Mouse (Mus musculus): ENCODE data around the gene Tmem91.

The Tmem91 gene

GRCm38 (mm10) chr7:25670096-25670495, 4.9 kb downstream of the Tmem91 start:
- DNase-seq (ENCODE audit: low spot score) = no peak

GRCm38 (mm10) chr7:25669631-25670030, 5.3 kb downstream of the Tmem91 start:
- no peak for DNase-seq (ENCODE audit: low spot score)

GRCm38 (mm10) chr7:25669158-25669557, 5.8 kb downstream of the Tmem91 start:
- DNase-seq (ENCODE audit: low spot score) = no peak

DNA sequence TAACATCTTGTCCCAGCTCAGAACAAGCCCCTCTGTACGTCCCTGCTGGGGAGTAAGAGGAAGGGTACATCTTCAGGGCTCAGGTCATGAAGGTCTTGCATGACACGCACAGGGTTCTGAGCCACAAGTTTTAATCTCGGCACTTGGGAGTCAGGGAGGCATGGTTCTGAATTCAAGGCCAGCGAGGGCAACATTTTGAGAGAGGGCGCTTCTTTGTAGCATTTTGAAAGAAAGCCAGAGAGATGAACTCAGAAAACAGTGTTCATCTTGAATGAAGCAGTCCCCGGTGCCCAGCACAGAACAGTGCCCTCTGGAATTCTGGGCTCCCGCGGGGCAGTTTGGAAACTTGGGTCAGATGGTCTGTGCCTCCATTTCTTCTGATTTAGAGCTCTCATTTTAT, 8.6 kb downstream of the Tmem91 start:
- DNase-seq (ENCODE audit: low spot score) = no peak

- DNase-seq (ENCODE audit: low spot score) = peak; percentile 97
Measured at GRCm38 (mm10) chr7:25658657-25659472, 16.1 kb downstream of the Tmem91 start, which contains the start of the genes Bckdha and Exosc5. Gene Bckdha, minus strand, starts transcription at chr7:25658981. Gene Exosc5, plus strand, starts transcription at chr7:25659164.

DNA sequence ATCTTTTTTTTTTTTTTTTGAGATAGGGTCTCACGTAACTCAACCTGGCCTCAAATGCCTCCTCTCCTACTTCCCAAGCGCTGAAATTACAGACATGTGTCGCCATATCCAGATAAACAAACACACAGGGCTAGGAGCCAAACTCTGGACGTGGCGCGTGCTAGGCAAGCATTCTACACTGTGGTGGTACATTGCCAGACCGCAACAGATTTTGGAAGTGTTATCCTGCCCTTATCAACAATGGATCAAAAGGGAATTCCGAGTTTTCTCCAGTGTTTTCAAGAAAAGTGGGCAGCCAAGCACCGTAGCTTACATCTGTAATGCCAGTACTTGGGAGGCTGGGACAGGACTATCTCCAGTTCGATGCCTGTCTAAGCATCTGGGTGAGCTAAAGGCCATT, 17.2 kb downstream of the Tmem91 start:
- DNase-seq (ENCODE audit: low spot score) = no peak

DNA sequence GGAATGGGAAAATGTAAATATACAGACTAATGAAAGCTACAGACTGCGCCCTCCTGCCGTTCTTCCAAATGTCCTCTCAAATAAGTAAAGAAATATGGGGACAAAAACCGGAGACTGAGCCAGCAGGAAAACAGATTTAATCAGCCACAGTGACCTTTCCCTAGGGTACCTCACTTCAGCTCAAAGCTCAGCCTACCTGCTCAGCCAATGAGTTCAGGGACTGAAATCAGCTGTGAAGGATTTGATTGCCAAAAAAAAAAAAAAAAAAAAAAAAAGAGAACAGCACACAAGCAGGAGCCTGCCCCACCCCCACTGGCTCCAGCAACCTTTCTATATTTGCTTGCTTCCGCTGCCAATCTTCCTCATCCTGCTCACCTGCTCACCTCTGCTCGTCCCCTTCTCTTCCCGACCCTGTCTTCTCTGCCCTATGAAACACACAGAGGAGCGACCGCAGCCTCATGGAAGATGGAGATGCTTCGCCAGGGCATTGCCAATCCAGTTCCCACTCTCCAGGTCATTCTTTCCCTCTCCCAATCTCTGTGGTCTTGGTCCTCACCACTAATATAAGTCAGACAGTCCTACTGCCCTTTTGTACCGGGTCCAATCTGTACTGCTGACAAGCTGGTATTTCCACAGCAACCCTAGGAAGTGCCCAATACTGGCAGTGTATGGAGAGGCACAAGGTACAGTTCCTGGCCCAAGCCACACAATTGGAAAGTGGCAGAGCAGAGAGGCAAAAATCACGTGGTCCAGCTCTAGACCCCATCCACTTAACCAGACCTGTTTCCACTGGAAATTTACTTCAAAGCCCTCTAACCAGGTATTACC, 19.2 kb downstream of the Tmem91 start:
- DNase-seq (ENCODE audit: low spot score) = no peak

DNA sequence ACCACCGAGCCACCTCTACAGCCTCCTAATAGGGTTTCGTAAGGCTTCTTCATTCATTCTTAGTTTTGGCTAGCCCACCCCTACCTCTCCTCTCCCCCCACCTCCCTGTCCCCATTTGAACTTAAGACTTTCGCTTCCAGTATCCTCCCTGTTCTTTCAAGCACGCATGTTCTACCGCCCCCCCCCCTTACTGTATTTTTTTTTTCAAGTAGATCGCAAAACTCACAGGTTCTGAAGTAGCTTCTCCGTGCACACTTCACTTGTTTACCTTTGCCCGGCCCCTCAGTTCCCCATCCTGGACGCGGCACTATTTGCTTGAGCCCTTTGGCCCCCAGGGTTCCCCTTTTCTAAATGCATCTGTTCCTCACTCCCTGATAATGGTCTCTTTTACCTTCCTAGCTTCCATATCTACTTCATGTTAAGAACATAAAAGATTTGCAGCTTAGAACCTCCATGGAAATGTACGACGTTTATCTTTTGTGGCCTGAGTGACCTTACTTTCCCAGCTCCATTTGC, 22.7 kb downstream of the Tmem91 start:
- no peak for DNase-seq (ENCODE audit: low spot score)

DNA sequence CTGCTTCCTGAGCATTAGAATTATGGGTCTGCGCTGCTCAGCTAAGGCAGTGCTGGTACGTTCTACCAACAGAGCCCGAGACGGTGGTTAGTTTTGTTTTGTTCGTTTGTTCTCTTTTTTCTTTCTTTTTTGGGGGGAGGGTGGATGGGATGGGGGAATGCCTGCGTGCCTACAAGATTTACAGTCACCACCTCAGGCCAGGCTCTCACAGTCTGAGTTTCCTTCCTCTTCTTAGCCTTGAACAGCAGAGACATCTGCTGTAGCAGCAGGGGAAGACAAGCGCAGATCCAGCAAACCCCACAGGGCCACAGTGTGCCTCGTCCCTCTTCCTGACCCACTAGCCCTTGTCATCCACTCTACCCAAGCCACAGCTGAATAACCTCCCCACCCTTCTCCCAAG, 23.7 kb downstream of the Tmem91 start:
- no peak for DNase-seq (ENCODE audit: low spot score)

GRCm38 (mm10) chr7:25649839-25650238, 25.1 kb downstream of the Tmem91 start:
- DNase-seq (ENCODE audit: low spot score) = no peak

GRCm38 (mm10) chr7:25647574-25648123, 27.3 kb downstream of the Tmem91 start:
- DNase-seq (ENCODE audit: low spot score) = no peak

DNA sequence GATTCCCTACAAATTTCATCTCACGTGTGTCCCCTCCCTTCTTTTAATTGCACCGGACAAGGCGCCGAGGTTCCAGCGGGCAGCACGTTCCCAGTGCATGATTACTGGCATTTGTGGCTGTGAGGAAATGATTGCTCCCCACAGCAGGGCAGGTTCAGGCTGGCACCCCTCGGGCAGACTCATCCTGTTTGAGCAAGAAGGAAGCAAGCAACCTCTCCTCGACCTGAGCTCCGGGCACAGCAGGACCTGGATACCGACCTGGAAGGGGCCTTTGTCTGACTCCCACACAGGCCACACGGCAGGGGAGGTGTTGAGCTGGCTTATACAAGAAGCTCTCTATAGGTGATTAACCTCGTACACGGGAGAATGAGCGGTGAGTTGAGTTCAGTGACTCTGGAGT, 29.9 kb downstream of the Tmem91 start:
- DNase-seq (ENCODE audit: low spot score) = no peak

DNA sequence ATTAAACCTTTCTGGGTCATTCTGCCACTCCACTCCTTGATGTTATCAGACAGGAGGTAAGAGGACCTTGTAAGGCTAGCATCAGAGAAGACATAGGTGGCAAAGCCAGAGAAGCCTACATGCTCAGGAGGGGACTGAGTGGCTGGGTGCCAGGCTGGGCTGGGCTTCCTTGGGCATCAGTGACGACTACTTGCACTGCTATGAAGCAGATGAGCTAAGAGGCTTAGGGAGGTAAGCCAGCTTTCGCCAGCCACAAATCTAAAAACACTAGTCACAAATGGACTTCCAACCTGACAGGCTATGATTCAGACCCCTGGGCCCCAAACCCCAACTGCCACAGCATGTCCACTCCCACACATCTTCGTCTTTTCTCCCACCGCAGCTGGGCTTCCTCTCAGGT, 30.3 kb downstream of the Tmem91 start:
- DNase-seq (ENCODE audit: low spot score) = no peak

DNA sequence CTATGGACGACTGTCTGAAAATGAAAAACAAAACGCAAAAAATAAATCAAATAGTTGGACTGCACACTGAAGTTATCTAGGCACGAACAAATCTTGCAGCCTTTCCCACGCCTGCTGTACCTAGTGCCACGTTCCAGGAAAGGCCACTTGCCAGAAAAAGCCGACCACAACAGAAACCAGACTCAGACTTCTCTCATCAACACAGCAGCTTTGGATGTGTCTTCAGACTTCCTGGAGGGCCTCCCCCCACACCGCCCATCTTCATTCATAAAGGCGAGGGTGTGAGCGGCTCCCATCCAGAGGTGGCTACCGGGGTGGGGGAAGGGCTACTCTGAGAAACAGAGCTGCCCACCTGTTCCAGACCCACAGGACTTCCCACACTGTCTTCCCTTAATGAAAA, 30.8 kb downstream of the Tmem91 start:
- no peak for DNase-seq (ENCODE audit: low spot score)

DNA sequence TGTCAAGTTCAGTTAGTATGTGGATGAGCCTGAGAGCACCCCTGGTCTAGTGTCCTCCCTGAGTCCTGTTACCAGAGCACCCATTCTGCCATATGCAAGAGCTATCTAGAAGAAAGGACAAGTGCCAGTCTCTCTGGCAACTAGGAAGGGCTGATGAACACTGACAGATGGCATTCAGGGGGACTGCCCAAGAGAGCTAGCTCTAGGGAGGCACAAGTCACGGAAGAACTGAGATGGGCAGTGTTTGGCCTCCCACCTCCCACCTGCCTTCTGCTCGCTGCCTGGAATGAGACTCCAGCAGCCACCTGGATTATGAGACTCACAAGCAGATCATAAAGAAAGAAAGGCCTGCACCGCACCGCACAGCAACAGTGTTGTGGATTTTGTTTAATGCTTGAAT, 35.2 kb downstream of the Tmem91 start:
- DNase-seq (ENCODE audit: low spot score) = no peak

- DNase-seq (ENCODE audit: low spot score) = no peak
Measured at GRCm38 (mm10) chr7:25637099-25637498, 37.9 kb downstream of the Tmem91 start.

DNA sequence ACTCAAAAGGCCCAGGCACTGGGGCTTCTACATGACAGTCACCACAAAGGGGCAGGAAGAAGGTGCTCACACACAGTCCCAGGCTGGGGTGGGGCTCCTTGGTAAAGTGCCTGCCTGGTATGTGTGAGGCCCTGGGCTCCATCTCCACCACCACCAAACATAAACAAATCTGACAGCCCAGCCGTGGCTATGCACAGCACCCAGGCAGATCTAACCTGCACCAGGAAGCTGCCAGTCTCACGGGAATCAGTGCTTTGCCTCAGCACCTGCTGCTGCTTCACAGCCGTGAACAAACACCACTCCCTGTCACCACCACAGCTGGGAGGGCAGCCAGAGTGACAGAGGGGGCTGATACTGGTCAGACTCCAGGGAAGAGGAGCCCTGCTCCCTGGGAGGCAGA, 38.6 kb downstream of the Tmem91 start:
- no peak for DNase-seq (ENCODE audit: low spot score)

GRCm38 (mm10) chr7:25632679-25633078, 42.3 kb downstream of the Tmem91 start:
- DNase-seq (ENCODE audit: low spot score) = no peak

GRCm38 (mm10) chr7:25628323-25628620, 46.7 kb downstream of the Tmem91 start:
- no peak for DNase-seq (ENCODE audit: low spot score)

GRCm38 (mm10) chr7:25627431-25628322, 47.3 kb downstream of the Tmem91 start:
- DNase-seq (ENCODE audit: low spot score) = peak; percentile 80

DNA sequence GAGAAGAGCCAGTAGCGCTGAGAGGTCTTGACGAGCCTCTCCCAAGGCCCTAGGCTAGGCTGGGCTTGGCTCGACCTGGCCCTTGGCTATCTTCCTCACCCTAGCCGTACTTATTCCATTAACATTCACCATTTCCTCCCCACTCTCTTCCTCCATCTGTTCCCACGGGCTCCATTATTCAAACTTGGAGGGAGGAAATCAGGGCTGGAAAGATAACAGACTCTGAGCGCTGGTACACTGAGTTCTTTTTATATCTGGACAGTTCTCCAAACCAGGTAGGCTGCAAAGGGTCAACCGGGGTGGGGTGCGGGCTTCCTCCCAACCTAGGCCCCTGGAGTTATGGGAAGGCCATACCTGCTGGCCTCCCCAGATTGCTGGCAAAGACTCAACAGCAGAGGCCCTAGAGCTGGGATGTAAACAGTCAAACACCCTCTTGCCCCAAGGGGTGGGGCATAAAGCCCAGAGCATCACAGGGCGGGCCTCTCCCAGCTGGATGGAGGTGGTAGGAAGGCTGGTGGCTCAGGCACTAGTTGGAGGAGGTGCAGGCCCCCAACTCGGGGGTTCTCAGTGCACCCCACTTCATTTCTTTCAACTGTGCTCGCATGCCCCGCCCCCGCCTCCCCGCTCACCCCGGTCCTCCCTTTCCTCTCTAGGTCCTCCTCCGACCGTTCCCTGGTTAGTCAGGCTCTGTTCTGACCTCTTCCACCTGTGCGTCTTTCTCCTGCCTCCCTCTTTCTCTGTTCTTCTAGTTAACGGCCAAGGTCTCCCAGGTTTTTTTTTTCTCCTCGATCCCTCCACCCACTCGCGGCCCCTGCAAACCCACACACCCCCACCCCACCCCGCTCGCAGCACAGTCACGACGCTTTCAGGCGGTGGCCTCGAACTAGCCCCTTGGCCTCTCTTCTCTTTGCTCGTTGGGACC, 48.2 kb downstream of the Tmem91 start, which contains the start of gene B3gnt8:
Gene B3gnt8 (plus strand): TSS at position 146 of the 922 bp plus-strand sequence.
- DNase-seq (ENCODE audit: low spot score) = peak; percentile 50
